Mouse (Mus musculus): ENCODE measurements around the gene Ube2l3.

Ube2l3 gene

DNA sequence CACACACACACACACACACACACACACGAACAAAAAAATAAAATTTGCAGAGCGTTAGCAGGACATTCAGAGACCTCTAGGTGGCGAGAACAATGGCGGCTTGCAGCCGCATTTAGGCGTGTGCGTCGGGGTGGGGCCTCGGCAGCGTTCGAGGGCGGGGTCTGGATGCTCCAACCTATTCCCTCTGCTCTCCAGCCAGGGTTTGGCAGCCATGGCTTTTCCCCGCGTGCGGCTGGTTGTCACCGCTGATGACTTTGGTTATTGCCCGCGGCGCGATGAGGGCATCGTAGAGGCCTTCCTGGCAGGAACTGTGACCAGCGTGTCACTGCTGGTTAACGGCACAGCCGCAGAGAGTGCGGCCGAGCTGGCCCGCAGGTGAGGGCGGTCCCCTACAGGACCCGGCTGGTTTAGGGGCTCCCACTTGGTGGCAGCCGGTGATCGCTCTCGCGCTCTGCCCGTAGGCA lies 55.6 kb downstream of the Ube2l3 start, which contains the start of gene Ccdc116:
Ccdc116 (minus strand) TSS at position 458 of the 464 bp plus-strand sequence.
- DNase-seq, result peak; percentile 73

DNA sequence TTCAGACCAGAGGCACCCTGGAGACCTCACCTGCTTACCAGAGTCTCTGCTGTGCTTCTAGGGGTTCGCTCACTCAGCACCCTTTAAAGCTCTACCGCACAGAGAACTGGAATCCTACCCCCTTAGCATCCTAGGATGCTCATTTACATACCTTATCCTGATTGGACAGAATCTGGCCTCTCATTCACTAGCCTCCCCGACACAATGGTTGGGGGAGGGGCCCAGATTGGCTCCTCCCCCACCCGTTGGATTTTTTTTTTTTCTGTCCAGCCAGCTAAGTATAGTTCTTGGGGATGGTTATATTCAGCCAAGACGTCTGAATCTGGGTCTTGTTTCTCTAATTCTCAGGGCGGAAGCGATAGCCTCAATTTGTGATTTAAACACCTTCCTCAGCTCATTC lies 58.1 kb downstream of the Ube2l3 start, which contains the start of gene Ydjc:
Ydjc (plus strand) TSS at position 283 of the 400 bp plus-strand sequence.
- no peak for DNase-seq

DNA sequence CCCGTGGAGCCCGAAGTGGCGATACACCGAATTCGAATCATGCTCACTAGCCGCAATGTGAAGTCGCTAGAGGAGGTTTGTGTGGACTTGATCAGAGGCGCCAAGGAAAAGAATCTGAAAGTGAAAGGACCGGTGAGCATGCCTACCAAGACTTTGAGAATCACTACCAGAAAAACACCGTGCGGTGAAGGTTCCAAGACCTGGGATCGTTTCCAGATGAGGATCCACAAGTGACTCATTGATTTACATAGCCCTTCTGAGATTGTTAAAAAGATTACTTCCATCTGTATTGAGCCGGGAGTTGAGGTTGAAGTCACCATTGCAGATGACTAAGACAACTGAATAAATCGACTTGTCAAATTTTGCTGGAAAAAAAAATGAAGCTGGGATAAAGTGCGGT lies 65.1 kb downstream of the Ube2l3 start:
- no peak for DNase-seq

DNA sequence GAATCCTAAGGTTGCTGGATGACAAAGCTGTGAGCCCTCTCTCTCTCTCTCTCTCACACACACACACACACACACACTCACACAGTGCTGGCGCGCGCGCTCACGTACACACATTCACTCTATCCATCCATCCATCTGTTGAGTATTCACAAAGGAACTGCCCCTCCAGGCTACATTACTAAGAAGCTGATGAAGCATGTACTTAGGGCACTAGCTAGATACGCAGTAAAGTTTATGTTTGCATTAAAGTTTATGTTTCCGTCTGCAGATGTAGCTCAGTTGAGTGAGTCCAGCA lies 69.6 kb downstream of the Ube2l3 start:
- DNase-seq, result no peak

DNA sequence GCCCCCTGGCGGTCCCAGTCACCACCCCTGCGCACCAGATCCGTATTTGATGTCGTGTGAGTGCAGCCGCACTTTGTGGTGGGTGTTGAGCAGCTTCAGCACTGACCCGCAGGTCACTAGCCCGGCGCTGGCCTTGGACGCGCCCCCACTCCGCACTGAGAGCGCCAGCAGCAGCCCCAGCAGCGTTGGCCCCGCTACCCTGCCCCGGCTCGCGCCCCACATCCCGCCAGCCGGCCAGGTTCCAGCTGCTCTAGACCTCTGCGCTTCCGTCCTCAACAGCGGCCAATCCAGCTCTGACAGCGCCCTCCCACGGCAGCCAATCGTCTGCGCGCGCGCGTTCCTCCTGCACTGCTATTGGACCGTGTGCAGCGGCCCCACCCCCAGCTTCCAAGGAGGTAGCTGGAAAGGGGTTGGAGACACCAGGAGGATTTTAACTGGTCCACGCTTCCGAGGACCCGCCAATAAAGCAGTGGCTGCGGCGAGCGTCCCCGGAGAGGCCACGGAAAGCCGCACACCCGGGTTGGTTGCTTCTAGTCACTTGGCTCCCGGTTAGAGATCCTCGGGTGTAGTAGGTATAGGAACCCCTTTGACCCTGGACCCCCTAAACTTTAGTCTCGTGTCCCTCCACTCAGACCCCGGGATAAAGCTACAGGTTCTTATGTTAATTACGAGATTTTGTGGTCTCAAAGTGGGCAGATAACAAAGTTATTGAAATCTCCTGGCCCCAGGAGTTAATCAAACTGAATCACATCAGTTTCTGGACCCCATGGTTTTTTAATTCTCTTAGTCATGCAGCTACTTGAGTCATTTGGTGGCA lies 70.2 kb downstream of the Ube2l3 start, which contains the start of gene Sdf2l1:
Sdf2l1 (minus strand) TSS at position 295 of the 817 bp plus-strand sequence.
- peak; percentile 98 for DNase-seq

DNA sequence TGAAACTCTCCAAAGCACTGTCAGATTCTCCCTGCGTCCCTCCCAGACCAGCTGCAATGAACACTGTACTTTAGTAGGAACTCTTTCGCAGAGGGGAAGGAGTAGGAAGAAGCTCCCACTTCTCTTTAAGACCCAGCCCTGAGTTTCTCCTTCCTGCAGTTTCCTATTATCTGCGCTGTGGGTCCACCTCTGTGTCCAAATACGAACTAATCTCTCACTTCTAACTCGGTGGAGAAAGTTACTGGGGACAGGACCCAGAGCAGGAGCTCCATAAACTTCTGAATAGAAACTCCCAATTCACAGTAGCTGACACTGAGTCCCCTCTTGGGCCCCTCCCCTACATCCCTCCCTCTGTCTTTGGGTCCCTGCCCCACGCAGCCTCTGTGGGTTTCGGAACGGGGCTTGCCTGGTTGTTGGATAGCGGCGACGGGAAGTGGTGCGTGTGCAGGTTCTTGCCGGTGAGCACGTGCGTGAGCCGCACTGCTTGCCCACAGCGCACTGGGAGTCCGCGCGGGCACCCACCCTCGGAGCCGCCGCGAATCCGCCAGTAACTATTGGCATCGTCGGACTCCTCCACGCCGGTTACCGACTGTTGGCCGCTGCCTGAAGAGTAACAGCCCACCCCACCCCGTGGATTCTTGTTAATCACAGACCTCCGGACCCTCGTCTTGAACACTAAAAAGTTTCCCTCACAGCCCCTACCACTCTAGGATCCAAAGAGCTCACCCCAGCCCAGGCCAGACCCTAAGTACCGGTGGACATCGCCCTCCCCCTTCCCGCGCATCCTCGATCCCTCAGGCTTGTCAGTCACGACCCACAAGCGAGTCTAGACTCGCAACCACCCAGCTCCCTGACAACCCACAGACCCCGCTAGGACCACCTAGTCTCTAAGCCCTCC lies 71.0 kb downstream of the Ube2l3 start:
- no peak for DNase-seq

DNA sequence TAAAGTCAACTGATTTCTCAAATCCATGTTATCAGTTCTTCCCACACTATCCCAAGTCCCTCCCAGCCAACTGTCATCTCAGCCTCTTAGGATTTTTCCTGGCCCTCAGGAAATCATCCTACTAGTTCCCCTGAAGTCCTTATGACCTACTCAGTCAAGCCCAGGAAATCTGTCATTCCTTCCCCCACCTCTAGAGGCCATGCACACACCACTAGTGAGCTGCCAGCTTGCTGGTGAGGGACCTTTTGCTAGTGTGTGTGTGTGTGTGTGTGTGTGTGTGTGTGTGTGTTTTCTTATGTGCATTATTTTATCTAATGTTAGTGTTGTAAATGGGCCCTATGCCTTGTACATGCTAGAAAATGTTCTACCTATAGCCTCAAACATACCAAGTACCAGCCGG lies 75.2 kb downstream of the Ube2l3 start:
- peak; percentile 61 for DNase-seq

DNA sequence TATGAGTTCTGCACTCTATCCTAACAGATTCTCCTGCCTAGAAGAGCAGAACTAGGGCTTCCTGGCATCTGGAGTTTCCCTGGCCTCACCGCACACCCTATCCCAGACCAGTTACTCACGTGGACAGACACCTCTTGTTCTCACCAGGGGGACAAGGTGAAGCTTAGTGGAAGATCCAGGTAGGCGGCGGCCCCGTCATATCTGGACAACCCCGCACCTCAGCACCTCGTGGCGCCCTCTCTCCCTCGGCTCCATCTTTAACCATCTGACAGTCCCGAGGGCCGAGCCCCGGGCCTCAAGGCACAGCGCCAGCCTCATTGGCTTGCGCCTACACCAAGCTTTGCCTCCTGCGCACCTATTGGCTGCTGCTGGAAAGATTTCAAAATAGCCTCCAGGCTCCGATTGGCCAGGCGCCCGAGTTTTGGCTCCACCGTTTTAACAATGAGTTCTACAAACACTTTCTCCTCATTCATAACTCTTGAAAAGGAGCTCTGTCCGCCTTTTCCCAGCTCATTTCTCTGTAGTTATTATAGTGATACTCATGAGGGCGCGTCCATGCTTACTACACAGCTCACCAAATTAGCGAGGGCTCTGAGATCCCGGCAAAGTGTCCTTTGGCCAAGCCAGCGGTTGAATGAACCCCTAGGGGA lies 77.5 kb downstream of the Ube2l3 start, which contains the start of gene 2610318N02Rik:
2610318N02Rik (minus strand) TSS at position 297 of the 650 bp plus-strand sequence.
- DNase-seq, result peak; percentile 76

DNA sequence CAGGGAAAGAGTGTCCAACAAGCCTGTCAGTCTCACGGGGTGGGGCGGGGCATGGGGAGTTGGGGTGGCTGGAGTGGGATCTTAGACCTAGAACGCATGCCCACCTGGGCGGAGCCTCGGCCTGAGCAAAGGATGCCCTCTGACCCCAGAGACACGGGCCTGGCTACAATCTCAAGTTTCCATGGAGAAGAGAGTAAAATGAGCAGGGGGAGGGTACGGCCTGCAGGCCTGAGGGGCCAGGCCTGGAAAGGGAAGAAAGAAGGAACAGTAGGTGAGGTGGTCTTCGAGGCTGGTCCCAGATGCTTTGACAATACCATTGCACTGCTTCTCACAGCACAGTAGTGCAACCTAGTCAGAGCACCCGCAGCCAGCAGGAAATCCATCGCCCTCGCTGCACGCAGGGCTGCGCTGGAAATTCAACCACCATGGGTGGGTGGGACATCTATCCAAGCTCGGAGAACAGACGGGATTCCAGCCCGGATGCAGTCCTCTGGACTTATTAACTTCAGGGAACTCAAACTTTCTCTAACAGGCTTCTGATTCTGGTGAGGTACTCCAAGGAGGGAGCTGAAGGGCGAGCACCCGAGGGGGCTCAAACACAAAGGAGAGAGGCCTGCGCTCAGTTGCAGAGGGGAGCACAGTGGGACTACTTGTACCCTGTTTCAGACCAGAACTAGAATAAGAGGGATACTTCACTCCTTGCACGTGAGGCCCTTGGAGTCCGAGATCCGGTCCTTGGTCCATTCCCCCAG lies 78.2 kb downstream of the Ube2l3 start:
- no peak for DNase-seq

DNA sequence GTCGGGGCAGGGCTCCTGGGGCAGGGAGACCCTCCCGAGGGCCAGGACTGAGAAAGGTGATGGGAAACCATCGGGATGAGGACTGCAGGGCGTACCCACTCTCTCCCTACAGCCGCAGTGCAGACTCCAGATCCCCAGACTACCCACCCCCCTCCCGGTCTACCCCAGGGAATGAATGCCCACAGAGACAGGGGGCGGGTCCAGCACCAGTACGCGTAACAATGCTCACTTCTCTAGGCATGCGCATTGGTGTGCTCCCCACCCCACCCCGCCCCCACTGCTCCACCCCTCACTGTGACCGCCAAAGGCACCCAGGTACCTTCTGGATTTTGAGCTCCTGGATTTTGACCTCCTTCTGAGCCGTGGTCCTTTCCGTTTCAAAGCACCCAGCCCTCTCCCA lies 80.9 kb downstream of the Ube2l3 start:
- DNase-seq, result no peak

DNA sequence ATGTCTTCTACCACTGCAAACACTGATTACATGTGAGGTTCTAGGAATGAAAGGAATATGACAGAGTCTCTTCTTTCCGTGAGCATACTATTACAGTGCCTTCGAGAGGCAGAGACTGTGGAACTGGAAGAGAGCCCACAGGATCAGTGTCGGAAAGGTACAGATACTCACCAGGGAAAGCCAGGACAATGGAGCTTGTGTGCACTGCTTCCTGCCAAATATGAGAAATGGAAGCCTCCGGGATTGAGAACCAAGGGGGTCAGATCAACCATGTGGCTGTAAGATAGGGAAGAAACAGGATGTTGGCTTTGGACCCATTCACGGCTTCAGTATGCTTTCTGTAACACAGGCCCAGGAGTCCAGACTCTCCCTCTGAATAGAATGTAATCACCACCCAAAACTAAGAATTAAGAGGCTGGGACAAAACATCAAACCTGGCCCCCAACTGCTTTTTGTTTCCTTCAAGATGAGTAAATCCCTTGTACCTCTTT lies 85.1 kb downstream of the Ube2l3 start:
- no peak for DNase-seq

DNA sequence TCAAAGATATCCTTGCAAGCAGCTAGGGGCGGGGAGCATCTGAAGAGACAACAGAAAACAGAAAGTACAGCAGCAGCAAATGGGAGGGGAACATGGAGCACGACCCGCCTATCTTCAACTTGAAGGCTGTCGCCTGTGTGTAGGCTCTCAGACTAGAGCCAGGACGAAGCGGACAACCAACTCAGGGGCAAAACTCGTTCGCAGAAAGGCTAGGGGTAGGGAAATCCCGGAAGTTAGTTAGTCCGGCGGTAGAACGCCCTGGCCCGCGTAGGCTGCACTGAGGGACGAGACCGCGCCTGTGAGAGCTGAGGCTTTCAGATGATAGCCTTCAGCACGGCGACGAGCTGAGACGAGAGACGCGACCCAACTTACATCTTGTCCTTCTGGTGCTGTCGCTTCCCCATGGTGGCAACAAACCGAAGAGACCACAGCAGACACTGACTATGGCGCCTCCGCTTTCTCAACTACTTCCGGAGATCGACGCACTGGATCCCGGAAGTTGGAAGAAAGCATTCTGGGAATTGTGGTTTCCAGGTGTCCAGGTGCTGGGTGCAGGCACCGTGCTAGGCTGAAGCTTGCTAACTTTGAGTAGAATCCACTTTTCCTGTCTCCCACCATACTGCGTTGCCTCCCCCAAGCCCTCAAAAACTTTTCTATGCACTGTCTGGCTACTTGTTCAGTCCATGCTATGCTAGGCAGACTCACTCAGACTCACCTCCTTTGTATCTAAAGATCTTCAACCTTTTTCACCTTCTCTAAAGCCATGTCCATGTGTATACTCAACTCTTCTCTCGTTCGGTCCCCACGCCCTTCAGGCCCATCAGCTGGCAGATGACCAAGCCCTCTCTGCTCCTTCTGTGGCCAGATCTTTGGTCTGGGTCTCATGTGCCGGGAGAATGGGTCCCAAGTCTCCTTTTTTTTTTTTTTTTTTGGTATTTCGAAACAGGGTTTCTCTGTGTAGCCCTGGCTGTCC lies 91.4 kb downstream of the Ube2l3 start, which contains the start of gene Ppil2:
Ppil2 (minus strand) TSS at position 487 of the 973 bp plus-strand sequence.
- peak; percentile 67 for DNase-seq

DNA sequence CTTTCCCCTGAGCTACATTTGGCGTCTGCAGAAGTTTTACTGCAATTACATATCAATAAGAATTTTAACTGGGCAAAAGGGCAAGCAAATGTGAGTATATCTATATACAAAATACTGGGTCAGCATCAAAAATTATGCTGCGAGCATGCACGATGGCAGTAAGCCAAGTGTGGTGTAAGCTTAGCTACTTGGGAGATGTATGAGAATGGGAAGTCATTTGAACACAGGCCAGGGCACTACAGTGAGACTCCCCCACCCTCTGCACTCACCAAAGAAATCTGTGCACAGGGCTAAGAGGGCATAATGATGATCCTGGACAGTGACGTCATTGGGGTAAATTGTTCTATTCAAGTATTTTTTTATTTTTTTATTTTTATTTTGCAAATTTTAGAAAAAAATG lies 97.8 kb downstream of the Ube2l3 start:
- DNase-seq, result no peak

DNA sequence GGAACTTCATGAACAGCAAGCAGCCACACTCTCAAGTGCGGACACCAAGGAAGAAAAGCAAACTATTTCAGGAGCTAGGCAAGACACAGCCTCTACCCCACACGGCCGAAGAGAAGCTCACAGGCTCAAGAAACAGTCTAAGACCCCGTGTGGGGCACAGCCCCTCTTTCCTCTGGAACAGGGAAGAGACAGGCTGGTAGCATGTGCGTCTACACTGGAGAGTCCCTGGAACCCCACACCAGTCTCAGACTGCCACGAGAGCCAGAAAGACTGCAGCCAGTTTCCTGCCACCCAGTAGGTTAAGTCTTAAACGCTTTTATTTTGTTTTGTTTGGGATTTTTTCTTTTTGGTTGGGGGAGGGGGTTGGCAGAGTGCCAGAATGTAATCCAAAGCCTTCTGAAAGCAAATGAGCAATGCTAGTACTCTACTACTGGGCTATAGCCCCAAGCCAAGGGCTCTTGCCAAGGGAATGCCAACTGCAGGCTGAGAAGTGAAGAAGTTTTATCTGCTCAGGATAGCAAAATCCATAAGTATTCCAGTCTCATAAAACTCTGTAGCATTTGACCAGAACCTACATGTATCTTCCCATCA lies 99.7 kb downstream of the Ube2l3 start:
- peak; percentile 23 for DNase-seq

Data from lung, postnatal 14 days (tissue).